Mouse (Mus musculus): Measurements from ENCODE around the gene Nup153. TPM values are rescaled to one million over a fixed set of nuclear protein-coding genes. Genes with fewer than 3 reads are reported as not detected.
A peak's percentile ranks its signal among the peaks of the same experiment; 100 is the strongest.

Gene Nup153
- polyA plus RNA-seq, 1 experiment from 2014 or later = 39.7 TPM

DNA sequence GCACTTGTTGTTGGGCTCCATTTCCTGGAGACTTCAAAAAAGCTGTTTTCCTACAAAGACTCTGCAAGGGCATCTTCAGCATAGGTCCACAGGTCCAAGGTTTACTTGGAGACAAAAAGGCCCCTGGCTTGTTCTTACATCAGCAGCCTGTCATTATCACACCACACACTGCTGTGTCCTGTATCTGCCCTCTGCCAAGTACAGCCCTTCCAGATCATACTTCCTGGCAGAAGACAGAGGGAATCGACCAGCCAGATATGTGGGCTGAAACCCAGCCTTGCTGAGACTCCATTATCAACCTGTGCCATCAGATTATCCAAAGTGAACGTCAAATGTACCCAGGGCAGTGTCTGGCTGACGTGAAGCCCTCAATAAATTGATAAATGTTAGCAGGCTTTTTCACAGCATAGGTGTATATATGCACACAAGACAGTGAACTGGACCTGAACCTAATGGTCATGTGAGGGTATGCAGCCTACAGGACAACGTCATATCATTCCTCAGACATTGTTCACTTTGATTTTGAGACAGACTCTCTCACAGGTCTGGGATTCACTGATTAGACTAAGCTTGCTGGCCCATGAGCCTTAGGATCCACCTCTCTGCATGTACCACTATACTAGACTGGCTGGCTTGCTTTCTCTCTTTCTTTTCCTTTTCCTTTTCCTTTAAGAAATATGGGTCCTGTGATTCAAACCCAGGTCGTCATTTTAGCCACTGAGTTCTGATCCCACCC is 20.6 kb upstream of the Nup153 start:
- H3K9me3 ChIP-seq (replicated peaks) = no peaks in the 10 kb centered on the region
- H3K27ac ChIP-seq = no peak overlapping the region
- no peak for DNase-seq (ENCODE audit: low spot score)
- H3K36me3 ChIP-seq = peaks cover 24% of the 10 kb centered on the region
- no peaks in the 10 kb centered on the region for H3K27me3 ChIP-seq (ENCODE audit: low read depth, poor library complexity, severe bottlenecking)
- H3K4me1 ChIP-seq = no peaks in the 10 kb centered on the region
- WGBS = 84% methylated on average over 5 of the region's 5 CpGs
- H3K4me3 ChIP-seq = no peak overlapping the region

DNA sequence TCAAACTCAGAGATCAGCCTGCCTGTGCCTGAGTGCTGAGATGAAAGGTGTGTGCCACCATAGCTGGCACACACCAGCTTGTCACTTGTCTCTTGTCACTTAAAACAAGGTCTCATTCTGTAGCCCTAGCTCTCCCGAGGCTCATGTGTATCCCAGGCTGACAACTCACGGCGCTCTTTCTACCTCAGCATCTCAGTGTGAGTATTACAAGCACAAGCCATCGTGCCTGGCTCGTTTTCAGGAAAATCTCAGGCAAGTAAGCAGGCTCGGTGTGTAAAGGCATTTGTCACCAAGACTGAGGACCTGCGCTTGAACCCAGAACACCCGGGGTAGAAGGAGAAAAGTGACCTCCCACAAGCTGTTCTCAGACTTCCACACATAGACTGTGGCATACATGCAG is 16.1 kb upstream of the Nup153 start:
- H3K36me3 ChIP-seq = no peaks in the 10 kb centered on the region
- H3K9me3 ChIP-seq (replicated peaks) = no peaks in the 10 kb centered on the region
- H3K27ac ChIP-seq = no peak overlapping the region
- H3K4me1 ChIP-seq = no peaks in the 10 kb centered on the region
- H3K27me3 ChIP-seq (ENCODE audit: low read depth, poor library complexity, severe bottlenecking) = no peaks in the 10 kb centered on the region
- WGBS = 86% methylated on average over 8 of the region's 8 CpGs
- DNase-seq (ENCODE audit: low spot score) = no peak
- H3K4me3 ChIP-seq = no peak overlapping the region

DNA sequence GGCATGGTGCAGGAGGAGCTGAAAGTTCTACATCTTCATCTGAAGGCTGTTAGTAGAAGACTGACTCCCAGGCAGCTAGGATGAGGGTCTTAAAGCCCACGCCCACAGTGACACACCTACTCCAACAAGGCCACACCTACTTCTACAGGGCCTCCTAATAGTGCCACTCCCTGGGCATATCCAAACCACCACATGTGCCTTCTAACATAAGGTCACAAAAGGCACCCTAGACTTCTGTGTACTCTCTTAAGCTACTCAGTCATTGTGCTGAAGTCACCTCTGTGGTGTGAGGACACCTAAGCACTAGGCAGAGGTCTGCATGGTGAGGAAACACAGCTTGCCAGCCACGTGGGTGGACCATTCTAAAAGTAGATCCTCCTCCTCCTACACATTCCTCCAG is 14.6 kb upstream of the Nup153 start:
- Histone ChIP-seq H3K27ac (no peak overlapping the region), H3K4me3 (no peak overlapping the region)

DNA sequence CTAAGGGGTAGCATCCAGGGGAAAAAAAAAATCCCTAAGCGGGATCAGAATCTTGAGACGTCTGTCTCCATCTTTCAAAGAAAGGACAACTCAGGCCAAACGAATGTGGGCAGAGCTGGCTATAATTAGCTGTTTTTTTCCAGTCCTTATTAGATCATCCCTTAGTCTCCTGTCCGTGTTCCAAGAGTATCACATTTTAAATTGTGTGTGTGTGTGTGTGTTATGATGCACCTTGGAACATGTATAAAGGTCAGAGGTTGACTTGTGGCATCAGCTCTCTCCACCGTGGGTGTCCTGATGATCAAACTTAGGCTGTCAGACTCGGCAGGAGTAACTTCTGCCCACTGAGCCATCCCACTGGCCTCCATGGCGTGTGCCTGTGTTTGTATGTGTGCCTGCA is 11.7 kb upstream of the Nup153 start:
- no peaks in the 10 kb centered on the region for H3K9me3 ChIP-seq (replicated peaks)
- peaks cover 15% of the 10 kb centered on the region for H3K4me1 ChIP-seq
- WGBS = 84% methylated on average over 7 of the region's 7 CpGs
- H3K4me3 ChIP-seq = no peak overlapping the region
- no peaks in the 10 kb centered on the region for H3K27me3 ChIP-seq (ENCODE audit: low read depth, poor library complexity, severe bottlenecking)
- no peak overlapping the region for H3K27ac ChIP-seq
- DNase-seq (ENCODE audit: low spot score) = no peak
- no peaks in the 10 kb centered on the region for H3K36me3 ChIP-seq

More for the DNA sequence above, 14.6 kb upstream of the Nup153 start:
- 66% methylated on average over 2 of the region's 2 CpGs for WGBS
- Histone ChIP-seq H3K27me3 (ENCODE audit: low read depth, poor library complexity, severe bottlenecking) (no peaks in the 10 kb centered on the region), H3K9me3 (replicated peaks) (no peaks in the 10 kb centered on the region), H3K36me3 (no peaks in the 10 kb centered on the region), H3K4me1 (no peaks in the 10 kb centered on the region)
- DNase-seq (ENCODE audit: low spot score) = no peak

DNA sequence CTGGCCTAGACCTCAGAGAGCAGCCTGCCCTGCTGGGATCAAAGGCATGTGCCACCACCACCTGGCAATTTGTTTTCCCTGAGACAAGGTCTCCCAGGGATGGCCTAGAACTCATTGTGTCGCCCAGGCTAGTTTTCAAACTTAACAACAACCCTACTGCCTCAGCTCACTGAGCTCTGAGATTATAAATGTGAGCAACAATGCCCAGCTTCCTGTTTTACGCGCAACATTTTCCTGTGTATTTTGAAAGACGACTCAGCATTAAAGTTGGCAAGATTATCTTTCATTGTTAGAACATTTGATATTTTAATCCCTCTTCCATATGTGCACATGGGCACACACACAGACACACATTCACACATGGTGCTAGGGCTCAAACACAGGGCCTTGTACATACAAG is 9.7 kb upstream of the Nup153 start:
- H3K27me3 ChIP-seq (ENCODE audit: low read depth, poor library complexity, severe bottlenecking) = no peaks in the 10 kb centered on the region
- no peaks in the 10 kb centered on the region for H3K36me3 ChIP-seq
- H3K4me1 ChIP-seq = peaks cover 15% of the 10 kb centered on the region
- 78% methylated on average over 4 of the region's 4 CpGs for WGBS
- no peak overlapping the region for H3K27ac ChIP-seq
- no peaks in the 10 kb centered on the region for H3K9me3 ChIP-seq (replicated peaks)
- no peak for DNase-seq (ENCODE audit: low spot score)
- no peak overlapping the region for H3K4me3 ChIP-seq

DNA sequence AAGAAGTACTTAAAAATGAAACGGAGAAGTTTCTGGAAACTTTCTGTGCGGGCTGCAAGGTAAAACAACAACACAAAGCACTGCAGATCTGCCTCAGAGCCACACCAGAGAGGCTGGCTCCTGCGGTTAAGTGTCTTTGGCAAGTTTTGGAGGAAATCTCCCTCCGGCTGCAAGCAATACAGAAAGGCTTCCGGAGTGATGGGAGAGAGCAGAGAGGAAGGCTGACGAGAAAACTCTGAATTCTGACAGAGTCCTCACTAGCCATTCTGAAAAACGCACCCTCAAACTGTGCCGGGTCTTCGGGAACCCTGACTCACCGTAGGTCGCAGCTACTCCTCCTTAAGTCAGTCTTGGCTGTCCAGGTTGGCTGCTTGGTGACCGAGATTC is 8.7 kb upstream of the Nup153 start:
- Histone ChIP-seq H3K9me3 (replicated peaks) (no peaks in the 10 kb centered on the region), H3K36me3 (no peaks in the 10 kb centered on the region), H3K4me3 (peak overlapping the region; percentile 55), H3K27me3 (ENCODE audit: low read depth, poor library complexity, severe bottlenecking) (no peaks in the 10 kb centered on the region), H3K4me1 (peaks cover 15% of the 10 kb centered on the region), H3K27ac (peak overlapping the region; percentile 64)
- DNase-seq (ENCODE audit: low spot score) = peak; percentile 48
- WGBS = 3% methylated on average over 12 of the region's 12 CpGs

DNA sequence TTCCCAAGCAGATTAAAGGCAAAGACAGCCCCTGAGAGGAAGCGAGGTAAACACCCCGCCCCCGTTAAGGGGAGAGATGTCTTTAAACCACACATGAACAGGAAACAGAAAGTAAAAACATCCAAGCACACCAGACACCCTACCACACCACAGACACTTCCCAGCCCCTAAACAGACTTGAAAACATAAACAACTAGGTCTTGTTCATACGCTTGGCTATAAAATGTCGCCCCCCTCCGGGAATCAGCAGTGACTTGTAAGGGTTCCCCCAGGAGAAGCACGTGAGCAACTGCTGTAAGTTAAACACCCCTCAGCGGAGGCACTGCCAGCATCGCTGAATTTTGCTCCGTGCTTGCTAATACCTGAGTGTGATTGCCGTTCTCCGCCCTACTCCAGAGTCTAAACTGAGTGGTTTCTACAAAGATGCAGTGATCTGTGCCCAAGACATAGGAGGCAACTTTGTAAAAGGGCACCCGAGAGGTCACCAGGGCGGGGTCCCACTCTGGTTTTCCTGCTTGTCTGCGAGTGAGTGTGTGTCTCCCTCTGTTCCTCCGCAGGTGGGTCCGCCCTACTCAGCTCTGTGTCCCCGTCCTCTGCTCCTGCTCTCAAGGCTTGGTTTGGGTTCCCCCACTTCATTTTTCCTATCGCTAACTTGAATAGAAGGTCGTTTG is 8.2 kb upstream of the Nup153 start:
- Histone ChIP-seq H3K4me1 (peaks cover 15% of the 10 kb centered on the region), H3K4me3 (peak overlapping the region; percentile 55), H3K27me3 (ENCODE audit: low read depth, poor library complexity, severe bottlenecking) (no peaks in the 10 kb centered on the region), H3K9me3 (replicated peaks) (no peaks in the 10 kb centered on the region), H3K27ac (peak overlapping the region; percentile 64), H3K36me3 (no peaks in the 10 kb centered on the region)
- peak; percentile 68 for DNase-seq (ENCODE audit: low spot score)
- WGBS = under 1% methylated on average over 20 of the region's 20 CpGs

DNA sequence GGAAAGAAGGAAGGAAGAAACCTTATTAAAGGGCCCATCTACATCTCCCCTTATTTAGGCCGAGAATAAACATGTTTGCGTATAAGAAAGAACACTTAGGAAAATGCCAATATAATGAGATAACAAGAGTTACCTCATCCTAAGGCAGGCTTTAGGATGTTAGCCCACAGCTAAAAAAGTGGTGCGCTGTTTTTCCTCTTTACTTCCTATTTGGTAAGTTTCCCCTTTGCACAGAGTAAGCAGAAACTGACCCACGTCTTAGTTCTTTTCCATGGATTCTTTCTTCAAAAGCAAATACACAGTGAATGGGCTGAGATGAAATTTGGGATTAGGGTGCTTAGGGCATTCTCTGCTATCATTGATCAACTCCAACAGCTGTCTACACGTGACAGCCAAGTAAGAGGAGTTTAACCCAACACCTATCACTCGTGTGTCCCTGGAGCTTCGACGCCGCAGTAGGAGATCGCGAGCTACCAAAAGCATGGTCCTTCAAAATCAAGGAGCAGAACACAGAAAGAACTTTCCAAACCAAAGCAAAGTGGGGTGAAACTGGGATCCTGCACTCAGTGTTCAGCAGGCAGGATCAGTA is 7.6 kb upstream of the Nup153 start:
- Histone ChIP-seq H3K27me3 (ENCODE audit: low read depth, poor library complexity, severe bottlenecking) (no peaks in the 10 kb centered on the region), H3K9me3 (replicated peaks) (no peaks in the 10 kb centered on the region), H3K4me1 (peaks cover 15% of the 10 kb centered on the region), H3K27ac (peak overlapping the region; percentile 64), H3K4me3 (peak overlapping the region; percentile 55), H3K36me3 (no peaks in the 10 kb centered on the region)
- DNase-seq (ENCODE audit: low spot score) = no peak
- WGBS = 44% methylated on average over 11 of the region's 11 CpGs

DNA sequence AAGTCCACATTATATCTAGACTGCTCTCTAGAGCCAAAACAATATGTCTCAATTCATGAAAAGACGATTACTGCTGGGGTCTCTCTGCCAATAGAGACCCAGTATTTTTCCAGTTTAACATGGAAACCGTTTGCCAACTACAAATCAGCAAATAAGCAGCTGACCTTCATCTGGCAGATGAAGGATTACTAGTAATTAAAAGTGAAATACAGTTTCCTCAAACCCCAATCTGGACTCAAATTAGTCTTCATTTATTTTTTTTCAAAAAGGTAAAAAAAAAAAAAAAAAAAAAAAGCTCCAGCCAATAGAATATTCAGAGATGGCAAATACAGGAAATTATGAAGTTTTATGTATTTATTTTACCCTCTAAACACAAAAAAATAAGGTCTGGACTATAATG is 2.3 kb upstream of the Nup153 start:
- Histone ChIP-seq H3K36me3 (no peaks in the 10 kb centered on the region), H3K27me3 (ENCODE audit: low read depth, poor library complexity, severe bottlenecking) (no peaks in the 10 kb centered on the region), H3K9me3 (replicated peaks) (no peaks in the 10 kb centered on the region), H3K4me1 (peaks cover 12% of the 10 kb centered on the region), H3K27ac (no peak overlapping the region), H3K4me3 (no peak overlapping the region)
- no peak for DNase-seq (ENCODE audit: low spot score)
- WGBS = 75% methylated on average over 2 of the region's 2 CpGs

DNA sequence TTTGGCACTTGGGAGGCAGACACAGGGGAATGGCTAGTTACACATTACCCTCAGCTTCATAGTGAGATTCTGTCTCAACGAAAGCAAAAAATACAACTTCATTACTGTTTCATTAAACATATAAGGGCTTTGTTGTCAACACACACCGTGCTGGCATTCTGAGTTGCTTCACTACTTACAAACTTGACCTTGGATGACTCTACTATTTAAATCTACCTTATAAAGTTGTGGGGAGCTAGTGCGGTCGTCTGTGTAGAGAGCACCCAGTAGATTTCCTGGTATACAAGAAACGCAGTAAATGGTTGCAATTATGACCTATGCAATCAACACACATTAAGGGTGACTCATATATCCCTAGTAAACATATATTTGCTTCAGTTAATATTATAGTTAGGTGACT is 671 bp upstream of the Nup153 start:
- Histone ChIP-seq H3K4me1 (peaks cover 17% of the 10 kb centered on the region), H3K9me3 (replicated peaks) (no peaks in the 10 kb centered on the region), H3K27ac (peak overlapping the region; percentile 97), H3K4me3 (peak overlapping the region; percentile 94), H3K36me3 (no peaks in the 10 kb centered on the region), H3K27me3 (ENCODE audit: low read depth, poor library complexity, severe bottlenecking) (no peaks in the 10 kb centered on the region)
- DNase-seq (ENCODE audit: low spot score) = no peak
- WGBS = 37% methylated on average over 5 of the region's 5 CpGs

DNA sequence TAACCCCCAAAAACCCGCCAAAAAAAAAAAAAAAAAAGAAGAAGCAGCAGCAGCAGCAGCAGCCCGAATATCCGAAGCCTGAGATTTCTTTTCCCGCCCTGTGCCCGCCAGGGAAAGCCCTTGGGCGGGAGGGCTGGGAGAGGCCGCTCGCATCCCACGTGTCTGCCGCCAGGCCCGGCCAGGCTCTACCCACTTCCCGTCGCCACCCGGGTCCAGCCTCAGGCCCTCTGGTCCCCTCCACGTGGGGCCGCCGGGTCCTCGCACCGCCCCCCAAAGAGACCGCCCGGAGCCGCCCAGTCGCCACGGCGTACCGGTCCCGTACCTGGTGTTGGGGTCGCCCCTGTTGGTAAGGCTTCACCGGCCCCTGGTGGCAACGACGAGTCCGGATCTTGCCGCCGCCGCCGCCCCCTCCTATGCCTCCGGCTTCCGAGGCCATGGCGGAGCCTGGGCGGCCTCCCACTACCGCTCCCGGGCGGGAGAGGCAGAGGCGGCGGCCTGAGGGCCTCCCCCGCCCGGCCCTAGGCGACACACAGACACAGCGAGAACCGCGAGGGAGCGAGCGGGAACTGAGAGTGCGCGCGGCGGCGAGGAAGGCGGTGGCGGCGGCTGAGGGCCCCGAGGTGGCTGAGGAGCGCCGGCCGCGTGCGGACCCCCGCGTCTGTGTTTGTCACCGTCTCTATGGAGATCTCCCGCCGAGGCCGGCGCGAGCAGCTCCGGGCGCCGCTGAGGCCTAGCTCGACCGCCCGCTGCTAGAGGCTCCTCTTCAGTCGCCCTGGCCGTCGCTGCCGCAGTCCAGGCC is 503 bp downstream of the Nup153 start:
- Histone ChIP-seq H3K4me1 (peaks cover 17% of the 10 kb centered on the region), H3K36me3 (no peaks in the 10 kb centered on the region), H3K9me3 (replicated peaks) (no peaks in the 10 kb centered on the region), H3K4me3 (peak overlapping the region; percentile 94), H3K27ac (peak overlapping the region; percentile 97), H3K27me3 (ENCODE audit: low read depth, poor library complexity, severe bottlenecking) (no peaks in the 10 kb centered on the region)
- DNase-seq (ENCODE audit: low spot score) = peak; percentile 79
- under 1% methylated on average over 85 of the region's 85 CpGs for WGBS

DNA sequence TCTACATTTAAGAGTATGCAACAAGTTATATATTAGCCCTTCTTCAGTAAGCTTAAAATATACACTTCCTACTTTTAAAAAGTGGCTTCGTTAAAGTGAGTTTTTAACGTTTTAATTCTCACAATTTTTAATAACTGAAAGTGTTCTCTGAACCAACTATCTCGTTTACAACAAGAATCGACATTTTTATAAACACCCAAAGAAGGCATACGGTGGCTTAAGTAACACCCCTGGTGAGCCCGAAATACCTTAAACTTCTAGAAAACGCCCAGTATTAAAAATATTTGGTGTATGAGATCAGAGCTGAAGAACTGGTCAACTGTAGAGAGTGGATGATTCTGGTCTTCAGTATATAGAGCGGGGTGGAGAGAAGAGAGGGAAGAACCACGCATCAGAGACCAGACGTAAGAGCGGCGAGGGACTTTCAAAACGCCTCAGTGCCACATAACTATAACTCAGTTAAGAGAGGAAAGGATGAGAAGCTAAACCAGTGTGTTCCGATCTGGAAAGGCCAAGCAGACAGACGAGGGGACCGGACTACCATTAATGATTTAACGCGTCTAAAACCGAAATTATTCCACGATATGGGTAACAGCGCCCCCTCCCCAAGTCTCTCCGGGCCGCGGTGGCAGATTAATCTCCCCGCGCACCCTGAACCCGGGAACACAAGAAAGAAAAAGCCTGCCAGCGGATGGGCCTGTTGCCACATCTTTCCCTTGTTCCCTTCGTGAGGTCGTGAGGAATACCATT is 1.3 kb downstream of the Nup153 start:
- peak overlapping the region; percentile 94 for H3K4me3 ChIP-seq
- H3K36me3 ChIP-seq = no peaks in the 10 kb centered on the region
- no peaks in the 10 kb centered on the region for H3K27me3 ChIP-seq (ENCODE audit: low read depth, poor library complexity, severe bottlenecking)
- no peaks in the 10 kb centered on the region for H3K9me3 ChIP-seq (replicated peaks)
- WGBS = under 1% methylated on average over 30 of the region's 30 CpGs
- peak overlapping the region; percentile 97 for H3K27ac ChIP-seq
- peak; percentile 64 for DNase-seq (ENCODE audit: low spot score)
- H3K4me1 ChIP-seq = peaks cover 17% of the 10 kb centered on the region

Data from limb, embryonic 10.5 days (tissue).